Mouse (Mus musculus) hindbrain, embryonic 14.5 days (tissue): ENCODE results near the gene Paqr8. TPM values are rescaled to one million over a fixed set of nuclear protein-coding genes. Genes with fewer than 3 reads are reported as not detected.

ENCODE experiments used
- ATAC-seq: fragments of 200-750 bp; cut with Nextera tagmentation; 2 replicates; pipeline ENCODE4 v1.8.0; 2017; ENCODE audit warnings: moderate number of reproducible peaks, mild to moderate bottlenecking, moderate TSS enrichment, moderate library complexity; ENCODE audit not compliant: low FRiP score
- DNase-seq: peaks from one replicate; pipeline ENCODE4 v3.0.0-alpha.2; 2015; ENCODE audit warnings: low spot score
- H3K27ac ChIP-seq: fragments of 300-500 bp; sonication (generic); 2 replicates; pipeline ENCODE4 v1.5.1; 2014; ENCODE audit warnings: mild to moderate bottlenecking, moderate library complexity
- H3K27me3 ChIP-seq: fragments of 300-500 bp; sonication (generic); 2 replicates; pipeline ENCODE4 v1.6.1; 2014; ENCODE audit warnings: mild to moderate bottlenecking, low read length, mixed read lengths; ENCODE audit not compliant: control insufficient read depth, insufficient read depth
- H3K36me3 ChIP-seq: fragments of 300-500 bp; sonication (generic); replicated peaks from 2 replicates; pipeline ENCODE4 v1.6.1; 2014; ENCODE audit not compliant: control insufficient read depth, insufficient read depth
- H3K4me1 ChIP-seq: fragments of 300-500 bp; sonication (generic); replicated peaks from 2 replicates; pipeline ENCODE4 v1.6.1; 2014; ENCODE audit warnings: antibody characterized with exemption, low read length, mixed read lengths; ENCODE audit not compliant: control insufficient read depth, insufficient read depth
- H3K4me2 ChIP-seq: fragments of 300-500 bp; sonication (generic); replicated peaks from 2 replicates; pipeline ENCODE4 v1.6.1; 2014; ENCODE audit warnings: mild to moderate bottlenecking, moderate library complexity
- H3K4me3 ChIP-seq: fragments of 300-500 bp; sonication (generic); replicated peaks from 2 replicates; pipeline ENCODE4 v1.5.1; 2014; ENCODE audit warnings: mild to moderate bottlenecking, low read length
- H3K9ac ChIP-seq: fragments of 300-500 bp; sonication (generic); 2 replicates; pipeline ENCODE4 v1.6.1; 2014
- H3K9me3 ChIP-seq: fragments of 300-500 bp; sonication (generic); 2 replicates; pipeline ENCODE4 v1.6.1; 2016; ENCODE audit warnings: low read length; ENCODE audit not compliant: control insufficient read depth
- WGBS: fragments of 180-500 bp; shearing (Covaris S2); extraction: QIAGEN DNeasy Blood & Tissue Kit; methylation state at CpG from one replicate; pipeline ENCODE4 v1.1.7; 2014; 5-methylcytosine and 5-hydroxymethylcytosine counted together
- polyA plus RNA-seq: library from polyadenylated mRNA; unstranded; fragments of >200 nt; fragmentation: Nextera tagmentation; extraction: Ambion mirVana; gene quantifications from 2 replicates; pipeline ENCODE4 v1.2.1, GENCODE M21; 2014

The Paqr8 gene
- polyA plus RNA-seq, 1 experiment from 2014 or later, result 39.9 TPM

DNA sequence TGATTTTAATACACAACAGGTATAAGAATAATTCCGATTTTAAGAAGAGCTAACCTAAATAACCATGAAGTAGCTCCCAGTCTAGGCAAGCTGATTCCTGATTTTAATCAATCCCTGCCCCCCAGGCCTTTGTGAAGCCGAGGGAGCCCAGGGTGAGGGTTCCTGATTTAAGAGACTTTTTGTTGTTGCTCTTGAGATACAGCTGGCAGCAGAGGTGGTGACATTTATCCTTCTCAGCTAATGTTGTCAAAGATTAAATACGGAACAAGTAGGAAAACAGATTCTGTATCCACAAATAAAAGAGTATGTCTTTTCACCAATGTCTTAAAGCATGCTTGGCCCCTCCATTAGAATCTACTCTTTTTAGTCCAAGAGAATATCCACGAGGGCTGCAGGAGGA lies 9.9 kb downstream of the Paqr8 start:
- DNase-seq, result no peak
- Histone ChIP-seq H3K9ac (no peak overlapping the region), H3K4me3 (no peak overlapping the region), H3K4me2 (no peak overlapping the region), H3K9me3 (no peaks in the 10 kb centered on the region), H3K27ac (no peak overlapping the region), H3K4me1 (no peaks in the 10 kb centered on the region; the same call in 1 of the 2 replicates), H3K36me3 (no peaks in the 10 kb centered on the region; the same call in 1 of the 2 replicates), H3K27me3 (no peaks in the 10 kb centered on the region)
- 53% methylated on average over 4 of the region's 4 CpGs for WGBS
- no peak for ATAC-seq

DNA sequence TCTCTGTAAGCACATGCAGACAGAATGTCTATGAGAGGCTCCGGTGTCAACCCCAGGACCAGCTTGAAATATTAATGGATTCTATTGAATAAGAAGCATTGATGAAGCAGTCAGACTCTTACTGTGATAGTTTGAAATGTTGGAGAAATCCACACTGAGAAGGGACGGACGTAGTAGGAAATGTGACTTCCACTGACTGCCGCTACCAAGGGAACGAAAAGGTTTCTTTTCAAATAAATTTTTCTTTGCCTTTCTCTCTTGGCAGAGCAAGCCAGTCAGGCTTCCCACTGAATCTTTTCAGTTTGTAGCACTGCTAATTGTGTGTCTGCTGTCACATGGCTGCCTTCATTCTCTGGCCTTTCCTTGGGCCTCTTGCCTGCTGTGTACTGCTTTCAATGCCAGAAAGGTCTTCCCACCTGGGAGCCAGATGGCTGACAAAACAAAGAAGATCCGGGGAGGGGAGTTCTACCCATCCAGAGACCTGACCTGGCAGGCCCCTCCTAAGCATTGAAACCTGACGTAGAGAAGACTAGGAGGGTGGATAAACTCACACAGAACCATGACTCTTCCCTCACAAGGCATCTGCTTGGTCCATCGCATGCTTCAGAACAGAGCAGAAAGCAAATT lies 15.2 kb downstream of the Paqr8 start:
- WGBS, result 36% methylated on average over 8 of the region's 8 CpGs
- Histone ChIP-seq H3K27me3 (no peaks in the 10 kb centered on the region), H3K27ac (peak overlapping the region; percentile 63), H3K9ac (no peak overlapping the region), H3K4me3 (no peak overlapping the region), H3K4me1 (0 out of 2 replicates have a peak, but pooled peaks cover 5% of the 10 kb centered on the region), H3K36me3 (no peaks in the 10 kb centered on the region; the same call in 1 of the 2 replicates), H3K4me2 (no peak overlapping the region), H3K9me3 (no peaks in the 10 kb centered on the region)
- peak; percentile 65 for DNase-seq
- ATAC-seq, result peak; percentile 86

DNA sequence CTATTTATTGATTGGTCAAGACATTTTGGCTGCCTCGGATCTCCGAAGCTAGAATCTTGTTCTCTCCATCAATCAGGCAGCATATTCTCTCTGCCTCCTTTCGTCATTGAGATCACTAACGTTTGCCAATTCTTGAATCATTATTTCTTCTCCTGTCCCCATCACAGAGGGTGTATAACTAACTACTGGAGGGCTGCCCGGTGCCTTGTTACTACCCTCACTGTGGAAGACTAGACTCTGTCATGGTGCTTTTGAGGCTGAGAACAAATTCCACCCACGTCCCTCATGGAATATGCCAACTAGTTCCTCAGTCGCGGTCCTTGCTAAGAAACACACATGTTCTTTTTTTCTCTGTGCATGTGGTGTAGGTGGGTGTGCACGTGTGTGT lies 15.7 kb downstream of the Paqr8 start:
- Histone ChIP-seq H3K4me3 (no peak overlapping the region), H3K9me3 (no peaks in the 10 kb centered on the region), H3K27ac (peak overlapping the region; percentile 63), H3K4me1 (0 out of 2 replicates have a peak, but pooled peaks cover 5% of the 10 kb centered on the region), H3K4me2 (no peak overlapping the region), H3K27me3 (no peaks in the 10 kb centered on the region), H3K9ac (no peak overlapping the region), H3K36me3 (no peaks in the 10 kb centered on the region; the same call in 1 of the 2 replicates)
- ATAC-seq (peak; percentile 70; the same call in 1 of the 2 replicates), DNase-seq (peak; percentile 38)
- WGBS, result 71% methylated on average over 9 of the region's 9 CpGs

DNA sequence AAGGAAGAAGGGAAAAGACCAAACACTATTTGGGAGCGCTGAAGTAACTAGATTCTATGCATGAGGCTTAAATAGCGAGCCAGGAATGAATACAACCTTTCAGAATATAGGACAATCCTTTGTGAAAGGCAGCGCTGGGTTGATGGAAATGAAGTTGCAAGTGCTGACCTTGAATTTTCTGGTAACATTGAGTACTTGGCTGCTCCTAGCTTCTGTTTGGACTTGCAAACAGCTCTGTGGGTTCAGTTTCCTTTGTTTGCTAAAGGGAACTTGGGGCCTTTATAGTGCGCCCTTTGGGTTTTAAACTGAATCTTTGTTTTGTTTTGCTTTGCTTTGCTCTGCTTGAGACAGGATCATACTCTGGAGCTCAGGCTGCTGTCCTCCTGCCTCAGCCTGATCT lies 18.1 kb downstream of the Paqr8 start:
- ATAC-seq, result no peak
- no peak overlapping the region for H3K4me2 ChIP-seq
- no peaks in the 10 kb centered on the region for H3K9me3 ChIP-seq
- H3K27ac ChIP-seq, result peak overlapping the region; percentile 1
- H3K4me1 ChIP-seq, result 0 out of 2 replicates have a peak, but pooled peaks cover 5% of the 10 kb centered on the region
- no peak overlapping the region for H3K9ac ChIP-seq
- no peaks in the 10 kb centered on the region for H3K36me3 ChIP-seq
- no peak overlapping the region for H3K4me3 ChIP-seq
- no peak for DNase-seq
- H3K27me3 ChIP-seq, result no peaks in the 10 kb centered on the region
- 15% methylated on average over 4 of the region's 4 CpGs for WGBS

DNA sequence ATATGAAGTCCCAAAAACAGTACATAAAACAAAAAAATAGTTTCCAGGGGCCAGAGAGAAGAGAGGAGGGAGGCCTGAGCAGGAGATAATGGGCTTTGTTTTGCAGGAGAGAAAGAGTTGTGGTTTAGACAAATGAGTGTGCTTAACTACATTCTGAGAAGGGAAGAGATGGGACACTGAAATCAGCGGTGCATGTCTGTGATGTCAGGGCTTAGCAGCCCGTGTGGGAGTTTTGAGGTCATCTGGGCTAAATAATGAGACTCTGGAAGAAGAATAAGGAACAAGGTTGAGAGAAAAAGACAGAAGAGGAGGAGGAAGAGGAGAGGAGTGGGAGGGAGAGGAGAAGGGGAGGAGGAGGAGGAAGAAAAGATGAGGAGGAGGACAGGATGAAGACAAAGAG lies 21.7 kb downstream of the Paqr8 start:
- Histone ChIP-seq H3K27me3 (no peaks in the 10 kb centered on the region), H3K9ac (no peak overlapping the region), H3K27ac (no peak overlapping the region), H3K36me3 (no peaks in the 10 kb centered on the region), H3K4me3 (no peak overlapping the region), H3K9me3 (no peaks in the 10 kb centered on the region), H3K4me2 (no peak overlapping the region), H3K4me1 (0 out of 2 replicates have a peak, but pooled peaks cover 5% of the 10 kb centered on the region)
- DNase-seq (no peak), ATAC-seq (no peak)
- WGBS, result 14% methylated on average over 2 of the region's 2 CpGs

DNA sequence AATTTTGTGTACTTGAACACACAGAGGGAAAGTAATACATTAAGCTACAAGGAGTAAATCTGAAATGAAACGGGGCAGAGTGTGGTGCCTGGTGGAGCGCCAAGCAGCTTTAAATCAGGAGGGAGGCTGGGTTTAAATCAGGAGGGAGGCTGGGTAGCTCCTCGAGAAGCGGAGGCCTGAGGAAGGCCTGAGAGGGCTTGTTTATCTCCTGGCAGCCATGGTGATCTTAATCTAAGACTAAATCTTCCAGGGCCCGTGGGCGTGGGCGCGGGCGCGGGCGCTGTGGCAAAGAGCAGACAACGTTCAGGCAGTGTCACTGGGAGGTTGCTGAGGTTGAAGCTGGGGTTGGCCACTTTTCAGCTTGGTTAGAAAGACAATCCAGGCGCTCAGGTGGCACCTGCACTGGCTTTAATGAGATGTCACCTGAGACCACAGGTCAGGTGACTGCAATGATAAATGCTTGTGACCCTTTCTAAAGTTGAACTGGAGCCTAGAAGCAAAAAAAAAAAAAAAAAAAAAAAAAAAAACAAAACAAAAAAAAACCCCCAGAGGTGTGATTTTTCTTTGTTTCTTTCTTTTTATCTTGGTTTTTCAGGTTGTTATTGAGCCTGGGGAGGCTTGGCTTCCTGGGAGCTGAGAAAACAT lies 22.2 kb downstream of the Paqr8 start:
- 55% methylated on average over 13 of the region's 13 CpGs for WGBS
- Histone ChIP-seq H3K4me2 (no peak overlapping the region), H3K9me3 (no peaks in the 10 kb centered on the region), H3K36me3 (no peaks in the 10 kb centered on the region), H3K27ac (no peak overlapping the region), H3K4me3 (no peak overlapping the region), H3K9ac (no peak overlapping the region), H3K27me3 (no peaks in the 10 kb centered on the region), H3K4me1 (0 out of 2 replicates have a peak, but pooled peaks cover 4% of the 10 kb centered on the region)
- ATAC-seq, result no peak
- no peak for DNase-seq

DNA sequence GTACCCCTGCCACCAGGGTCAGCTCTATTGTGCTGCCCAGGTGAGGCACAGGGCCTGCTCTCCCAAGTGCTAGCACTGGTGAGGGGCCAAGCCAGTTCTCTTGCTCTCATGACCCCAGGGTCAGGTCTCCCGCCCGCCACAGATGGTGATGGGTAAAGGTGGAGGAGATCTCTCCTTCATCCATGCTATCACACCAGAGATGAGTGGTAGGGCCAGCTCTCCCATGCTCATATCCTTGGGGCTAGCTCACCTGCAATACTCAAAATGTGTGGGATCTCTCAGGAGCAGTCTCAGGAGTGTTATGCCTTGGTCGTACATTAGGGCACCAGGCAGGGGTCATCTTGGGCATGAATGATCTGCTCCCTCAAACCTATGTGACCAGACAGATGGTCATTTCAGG lies 24.4 kb downstream of the Paqr8 start:
- 94% methylated on average over 3 of the region's 3 CpGs for WGBS
- no peak overlapping the region for H3K4me2 ChIP-seq
- no peak overlapping the region for H3K9ac ChIP-seq
- no peaks in the 10 kb centered on the region for H3K9me3 ChIP-seq
- no peaks in the 10 kb centered on the region for H3K36me3 ChIP-seq
- no peak overlapping the region for H3K27ac ChIP-seq
- ATAC-seq, result 0 out of 2 replicates have a peak, but pooled peaks have one; percentile 22
- no peaks in the 10 kb centered on the region for H3K4me1 ChIP-seq
- DNase-seq, result no peak
- H3K27me3 ChIP-seq, result no peaks in the 10 kb centered on the region
- no peak overlapping the region for H3K4me3 ChIP-seq

DNA sequence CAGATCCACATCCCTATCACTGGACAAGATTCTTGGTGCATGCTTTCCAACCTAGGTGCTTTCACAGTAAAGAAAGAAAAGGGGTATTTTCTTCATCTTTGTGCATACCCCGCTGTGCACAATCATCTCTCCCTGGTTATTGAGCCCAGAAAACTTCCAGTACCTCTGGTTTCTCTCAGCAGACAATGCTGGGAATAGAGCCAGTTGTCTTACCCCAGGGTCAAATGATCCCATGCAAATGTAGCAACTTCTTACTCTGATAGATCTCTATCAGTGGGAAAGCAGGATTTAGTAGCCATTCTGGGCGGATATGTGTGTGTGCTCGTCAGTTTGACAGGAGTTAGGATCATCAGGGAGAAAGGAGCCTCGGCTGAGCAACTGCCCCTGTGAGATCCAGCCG lies 25.2 kb downstream of the Paqr8 start:
- H3K4me1 ChIP-seq, result no peaks in the 10 kb centered on the region
- no peak overlapping the region for H3K4me3 ChIP-seq
- H3K9ac ChIP-seq, result no peak overlapping the region
- no peak for ATAC-seq
- no peak overlapping the region for H3K27ac ChIP-seq
- no peaks in the 10 kb centered on the region for H3K9me3 ChIP-seq
- H3K4me2 ChIP-seq, result no peak overlapping the region
- no peaks in the 10 kb centered on the region for H3K27me3 ChIP-seq
- no peak for DNase-seq
- H3K36me3 ChIP-seq, result no peaks in the 10 kb centered on the region
- WGBS, result 75% methylated on average over 5 of the region's 5 CpGs

DNA sequence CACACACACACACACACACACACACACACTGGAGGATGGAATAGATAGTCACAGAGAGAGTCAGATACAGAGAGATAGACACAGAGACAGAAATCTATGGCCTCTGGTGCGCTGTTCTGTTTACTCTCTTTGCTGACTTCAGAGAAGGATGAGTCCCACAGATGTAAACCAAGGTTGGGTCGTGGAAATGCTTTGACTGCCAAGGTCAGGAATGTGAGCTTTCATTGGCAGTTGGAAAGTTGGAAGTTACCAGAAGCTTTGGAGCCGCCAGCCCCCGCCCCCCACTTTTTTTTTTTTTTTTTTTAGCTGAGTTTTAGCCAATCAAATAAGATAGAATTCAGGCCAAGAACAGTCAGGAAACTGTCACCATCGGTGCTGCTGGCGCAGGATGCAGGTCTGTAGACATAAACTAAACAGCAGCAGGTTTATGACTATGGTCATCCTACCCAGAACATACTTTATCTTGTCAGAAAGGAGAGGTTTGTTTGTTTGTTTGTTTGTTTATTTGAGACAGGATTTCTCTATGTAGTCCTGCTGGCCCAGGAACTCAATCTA lies 27.2 kb downstream of the Paqr8 start:
- ATAC-seq (no peak), DNase-seq (no peak)
- H3K27me3 ChIP-seq, result no peaks in the 10 kb centered on the region
- no peaks in the 10 kb centered on the region for H3K36me3 ChIP-seq
- H3K27ac ChIP-seq, result no peak overlapping the region
- H3K4me2 ChIP-seq, result no peak overlapping the region
- H3K9ac ChIP-seq, result no peak overlapping the region
- H3K4me3 ChIP-seq, result no peak overlapping the region
- peaks cover 4% of the 10 kb centered on the region; the same call in 1 of the 2 replicates for H3K4me1 ChIP-seq
- no peaks in the 10 kb centered on the region for H3K9me3 ChIP-seq
- 90% methylated on average over 6 of the region's 6 CpGs for WGBS
